Mouse (Mus musculus) forebrain, embryonic 11.5 days (tissue): Measurements from ENCODE around the gene Elof1. TPM values are rescaled to one million over a fixed set of nuclear protein-coding genes. Genes with fewer than 3 reads are reported as not detected.

Experiments
- ATAC-seq: fragments of 200-750 bp; cut with Nextera tagmentation; replicated peaks from 2 replicates; pipeline ENCODE4 v1.8.0; 2017; ENCODE audit warnings: moderate TSS enrichment; ENCODE audit not compliant: low FRiP score
- DNase-seq: peaks from one replicate; pipeline ENCODE4 v3.0.0-alpha.2; 2017; ENCODE audit warnings: low spot score
- H3K27ac ChIP-seq: fragments of 300-500 bp; sonication (generic); 2 replicates; pipeline ENCODE4 v1.5.1; 2014; ENCODE audit warnings: low read depth, low read length
- H3K27me3 ChIP-seq: fragments of 300-500 bp; sonication (generic); 2 replicates; pipeline ENCODE4 v1.6.1; 2014; ENCODE audit warnings: mild to moderate bottlenecking, low read length, mixed read lengths; ENCODE audit not compliant: control insufficient read depth, insufficient read depth
- H3K36me3 ChIP-seq: fragments of 300-500 bp; sonication (generic); 2 replicates; pipeline ENCODE4 v1.6.1; 2014; ENCODE audit warnings: mild to moderate bottlenecking, low read length, moderate library complexity, mixed read lengths; ENCODE audit not compliant: control insufficient read depth, insufficient read depth
- H3K4me1 ChIP-seq: fragments of 300-500 bp; sonication (generic); replicated peaks from 2 replicates; pipeline ENCODE4 v1.6.1; 2014; ENCODE audit warnings: low read length, mixed read lengths; ENCODE audit not compliant: control insufficient read depth, insufficient read depth
- H3K4me2 ChIP-seq: fragments of 300-500 bp; sonication (generic); 2 replicates; pipeline ENCODE4 v1.6.1; 2014; ENCODE audit warnings: low read depth, mild to moderate bottlenecking, low read length, moderate library complexity, mixed read lengths; ENCODE audit not compliant: severe bottlenecking
- H3K4me3 ChIP-seq: fragments of 300-500 bp; sonication (generic); 2 replicates; pipeline ENCODE4 v1.5.1; 2014; ENCODE audit warnings: low read depth, low read length
- H3K9ac ChIP-seq: fragments of 300-500 bp; sonication (generic); 2 replicates; pipeline ENCODE4 v1.6.1; 2014; ENCODE audit warnings: low read length
- H3K9me3 ChIP-seq: fragments of 300-500 bp; sonication (generic); 2 replicates; pipeline ENCODE4 v1.6.1; 2016; ENCODE audit warnings: low read length, mixed read lengths; ENCODE audit not compliant: control insufficient read depth
- WGBS: fragments of 180-500 bp; shearing (Covaris S2); extraction: QIAGEN DNeasy Blood & Tissue Kit; methylation state at CpG from one replicate; pipeline ENCODE4 v1.1.7; 2014; 5-methylcytosine and 5-hydroxymethylcytosine counted together
- polyA plus RNA-seq: library from polyadenylated mRNA; unstranded; fragments of >200 nt; fragmentation: Nextera tagmentation; extraction: Ambion mirVana; gene quantifications from 2 replicates; pipeline ENCODE4 v1.2.1, GENCODE M21; 2014

Gene Elof1
- polyA plus RNA-seq, 1 experiment from 2014 or later: 205 TPM

GRCm38 (mm10) chr9:22143108-22144037 is 26.4 kb upstream of the Elof1 start:
- Histone ChIP-seq H3K4me3 (no peak overlapping the region), H3K27ac (no peak overlapping the region), H3K9me3 (no peaks in the 10 kb centered on the region), H3K9ac (no peak overlapping the region), H3K27me3 (no peaks in the 10 kb centered on the region), H3K36me3 (no peaks in the 10 kb centered on the region), H3K4me1 (no peaks in the 10 kb centered on the region), H3K4me2 (no peak overlapping the region)
- DNase-seq (peak; percentile 91), ATAC-seq (peak; percentile 76)
- 56% methylated on average over 17 of the region's 17 CpGs for WGBS

DNA sequence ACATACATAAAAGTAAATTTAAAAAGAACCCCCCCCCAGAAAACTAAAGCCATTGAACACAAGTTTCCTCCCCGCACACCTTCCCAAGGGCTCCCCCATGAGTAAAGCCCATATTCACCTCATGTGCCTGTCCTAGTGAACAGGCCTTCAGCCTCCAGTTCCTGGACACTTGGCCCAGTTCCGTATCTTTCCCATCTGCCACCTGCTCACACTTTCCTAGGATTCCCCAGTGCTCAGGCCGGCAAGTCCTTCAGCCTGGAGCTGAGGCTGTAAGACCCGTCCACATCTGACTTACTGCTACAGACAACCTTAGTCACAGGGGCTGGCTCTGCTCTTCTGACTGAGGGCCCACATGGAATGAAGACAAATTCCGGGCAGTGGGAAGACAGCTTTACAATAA is 22.8 kb upstream of the Elof1 start:
- Histone ChIP-seq H3K4me2 (no peak overlapping the region), H3K27me3 (no peaks in the 10 kb centered on the region), H3K9me3 (no peaks in the 10 kb centered on the region), H3K36me3 (no peaks in the 10 kb centered on the region), H3K4me1 (peaks cover 6% of the 10 kb centered on the region; the same call in 1 of the 2 replicates), H3K9ac (no peak overlapping the region), H3K4me3 (no peak overlapping the region), H3K27ac (no peak overlapping the region)
- 89% methylated on average over 5 of the region's 5 CpGs for WGBS
- DNase-seq (no peak), ATAC-seq (no peak)

GRCm38 (mm10) chr9:22138480-22138879 is 21.5 kb upstream of the Elof1 start:
- Histone ChIP-seq H3K27me3 (no peaks in the 10 kb centered on the region), H3K4me1 (peaks cover 6% of the 10 kb centered on the region; the same call in 1 of the 2 replicates), H3K36me3 (no peaks in the 10 kb centered on the region), H3K4me2 (no peak overlapping the region), H3K4me3 (no peak overlapping the region), H3K27ac (no peak overlapping the region), H3K9ac (no peak overlapping the region), H3K9me3 (no peaks in the 10 kb centered on the region)
- 24% methylated on average over 2 of the region's 2 CpGs for WGBS
- ATAC-seq: no peak
- no peak for DNase-seq

DNA sequence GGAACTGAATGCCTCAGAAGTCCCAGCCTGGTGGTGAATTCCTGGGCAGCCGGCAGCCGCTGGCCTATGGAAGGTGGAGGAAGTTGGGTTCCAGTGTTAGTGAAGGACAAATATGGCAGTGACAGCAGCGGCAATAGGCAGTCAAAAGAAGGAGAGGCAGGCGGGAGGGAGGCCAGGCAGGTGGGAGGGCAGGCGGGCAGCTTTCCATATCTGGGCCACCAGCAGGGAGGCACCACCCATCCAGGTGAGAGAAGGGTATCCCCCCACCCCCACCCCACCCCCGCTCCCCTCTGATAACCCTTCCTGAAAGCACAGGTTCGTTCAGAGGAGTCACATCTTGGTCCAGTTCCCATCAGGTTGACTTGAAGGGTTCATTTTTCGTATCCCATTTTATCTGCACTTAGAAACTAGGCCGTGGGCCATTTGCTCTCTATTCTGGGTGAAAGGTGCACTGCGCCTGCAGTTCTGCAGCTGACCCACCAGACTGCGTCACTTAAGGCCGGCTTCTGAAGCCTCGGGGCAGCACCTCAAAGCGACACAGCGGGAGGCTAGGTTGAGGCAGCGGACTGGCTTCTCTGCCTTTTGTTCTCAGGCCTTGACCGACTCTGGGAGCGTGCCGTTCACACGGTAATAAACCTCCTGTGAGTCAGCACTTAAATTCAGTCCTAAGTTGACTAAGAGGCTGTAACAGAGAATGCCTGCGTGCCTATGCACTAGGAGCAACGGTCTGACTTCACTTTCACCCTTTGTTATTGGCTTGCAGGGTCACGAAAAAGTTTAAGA is 20.0 kb upstream of the Elof1 start:
- H3K27ac ChIP-seq: peak overlapping the region; percentile 31
- H3K9ac ChIP-seq: no peak overlapping the region
- WGBS: 8% methylated on average over 22 of the region's 23 CpGs
- peaks cover 6% of the 10 kb centered on the region; the same call in 1 of the 2 replicates for H3K4me1 ChIP-seq
- peaks cover 4% of the 10 kb centered on the region for H3K27me3 ChIP-seq
- DNase-seq (no peak), ATAC-seq (no peak)
- H3K4me3 ChIP-seq: no peak overlapping the region
- peak overlapping the region; percentile 26; the same call in 1 of the 2 replicates for H3K4me2 ChIP-seq
- H3K36me3 ChIP-seq: no peaks in the 10 kb centered on the region
- no peaks in the 10 kb centered on the region for H3K9me3 ChIP-seq

DNA sequence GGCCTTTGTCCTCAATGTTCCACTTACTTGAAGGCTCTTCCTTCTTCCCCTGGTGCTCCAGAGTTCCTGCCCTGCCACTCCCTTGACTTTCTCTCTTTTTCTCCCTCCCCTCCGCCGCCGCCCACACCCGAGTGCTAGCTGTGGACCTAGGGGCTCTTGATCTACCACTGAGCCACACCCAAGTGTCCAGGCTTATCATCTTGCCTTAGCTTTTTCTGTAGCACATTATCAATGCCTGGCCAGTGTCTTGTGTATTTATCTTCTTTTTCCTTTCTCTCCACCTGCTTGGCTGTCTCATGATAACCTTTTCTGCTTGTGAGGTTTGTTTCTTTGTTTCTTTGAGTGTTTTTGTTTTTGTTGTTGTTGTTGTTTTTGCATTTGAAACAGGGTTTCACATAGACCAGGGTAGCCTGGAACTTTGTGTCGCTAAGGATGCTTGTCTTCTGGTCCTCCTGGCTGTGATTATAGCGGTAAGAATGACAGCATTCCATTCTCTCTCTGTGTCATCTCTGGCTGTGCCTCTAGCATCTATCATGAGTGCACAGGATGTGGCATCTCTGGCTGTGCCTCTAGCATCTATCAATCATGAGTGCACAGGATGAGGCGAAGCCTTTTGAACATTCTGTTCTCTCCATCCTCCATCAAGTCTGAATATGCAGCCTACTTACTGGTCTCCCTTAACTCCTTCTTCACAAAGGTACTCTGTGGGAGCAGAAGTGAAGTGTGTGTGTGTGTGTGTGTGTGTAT is 18.8 kb upstream of the Elof1 start, which contains the start of gene Acp5:
Gene Acp5, minus strand, starts transcription at position 68 of the 747 bp plus-strand sequence.
- DNase-seq (no peak), ATAC-seq (no peak)
- Histone ChIP-seq H3K27me3 (peaks cover 14% of the 10 kb centered on the region), H3K36me3 (no peaks in the 10 kb centered on the region), H3K9ac (no peak within 1 kb of the TSS; the same call in 1 of the 2 replicates), H3K4me2 (no peak within 1 kb of the TSS), H3K4me1 (peaks cover 6% of the 10 kb centered on the region; the same call in 1 of the 2 replicates), H3K4me3 (peak within 1 kb of the TSS; percentile 10; the same call in 1 of the 2 replicates), H3K9me3 (no peaks in the 10 kb centered on the region), H3K27ac (peak within 1 kb of the TSS; percentile 31)
- WGBS: 81% methylated on average over 7 of the region's 7 CpGs

- peaks cover 14% of the 10 kb centered on the region for H3K27me3 ChIP-seq
- H3K4me3 ChIP-seq: peak overlapping the region; percentile 10; the same call in 1 of the 2 replicates
- no peak overlapping the region for H3K4me2 ChIP-seq
- H3K9me3 ChIP-seq: no peaks in the 10 kb centered on the region
- 78% methylated on average over 9 of the region's 9 CpGs for WGBS
- ATAC-seq (no peak), DNase-seq (no peak)
- no peaks in the 10 kb centered on the region for H3K36me3 ChIP-seq
- peaks cover 6% of the 10 kb centered on the region; the same call in 1 of the 2 replicates for H3K4me1 ChIP-seq
- H3K27ac ChIP-seq: no peak overlapping the region
- H3K9ac ChIP-seq: no peak overlapping the region
Observed at GRCm38 (mm10) chr9:22134988-22135643, 18.1 kb upstream of the Elof1 start.

GRCm38 (mm10) chr9:22134246-22134890 is 17.4 kb upstream of the Elof1 start:
- Histone ChIP-seq H3K4me1 (peaks cover 6% of the 10 kb centered on the region; the same call in 1 of the 2 replicates), H3K4me2 (no peak overlapping the region), H3K27ac (no peak overlapping the region), H3K9ac (no peak overlapping the region), H3K4me3 (no peak overlapping the region; the same call in 1 of the 2 replicates), H3K9me3 (no peaks in the 10 kb centered on the region), H3K27me3 (peaks cover 14% of the 10 kb centered on the region), H3K36me3 (no peaks in the 10 kb centered on the region)
- DNase-seq (no peak), ATAC-seq (no peak)
- WGBS: 86% methylated on average over 7 of the region's 7 CpGs
